ENCODE assay signal across 15 mouse cellular contexts in genomic region chr12:3389394-3389793, GRCm38 (mm10). TPM values are rescaled to one million over a fixed set of nuclear protein-coding genes. Genes with fewer than 3 reads are reported as not detected.
A peak's percentile ranks its signal among the peaks of the same experiment; 100 is the strongest.
DNase-seq lines count a peak whose midpoint lies in the region; ATAC-seq and TF ChIP-seq lines count a peak whose summit lies in the region.
"Had no signal": no experiment of that assay in that cellular context is flagged by ENCODE, and none has a peak within 500 bp of the region (broad histone marks: within the 10 kb centered on the region; RNA-seq: fewer than 3 reads in every experiment).

No protein-coding gene starts in this region.

- peak; percentile 83 for ATAC-seq in liver, embryonic 13.5 days (ENCODE audit: low read depth)
- no peak for ATAC-seq in hindbrain, embryonic 14.5 days (ENCODE audit: low FRiP score)

- H3K36me3 ChIP-seq in CH12.LX (replicated peaks in 1 of 2; ENCODE audit: control insufficient read depth in 1 of 2, insufficient read depth in 1 of 2, low read length in 1 of 2) = peaks cover 0 to 32% of the 10 kb centered on the region in 2 experiments
- no peaks in the 10 kb centered on the region for H3K36me3 ChIP-seq in liver, embryonic 13.5 days
- H3K36me3 ChIP-seq in hindbrain, embryonic 14.5 days (replicated peaks; ENCODE audit: control insufficient read depth, insufficient read depth) = peaks cover 89% of the 10 kb centered on the region

- no peak for TF ChIP-seq POLR2A in CH12.LX (IDR thresholded peaks at IDR 0.05; ENCODE audit: low read depth, low read length)

- in situ Hi-C loops in CH12.LX (cut with MboI; ENCODE audit: low pct_ligation_motif_present, low pct_unique_long_range_greater_than_20kb, low sequenced_read_pairs) = no loop called here

- TF ChIP-seq RAD21 in CH12.LX (IDR thresholded peaks at IDR 0.05; ENCODE audit: low read depth, low read length) = no peak

- H3K4me1 ChIP-seq in CH12.LX (ENCODE audit: control insufficient read depth in 1 of 2, insufficient read depth in 2 of 2) = peaks cover 9 to 24% of the 10 kb centered on the region in 2 experiments; a peak in 3 of 4 replicates
- H3K4me1 ChIP-seq in liver, embryonic 13.5 days (replicated peaks) = no peaks in the 10 kb centered on the region; the same call in 1 of the 2 replicates
- H3K4me1 ChIP-seq in hindbrain, embryonic 14.5 days (replicated peaks; ENCODE audit: control insufficient read depth, insufficient read depth, low read length) = 0 out of 2 replicates have a peak, but pooled peaks cover 9% of the 10 kb centered on the region

- no peaks in the 10 kb centered on the region for H3K27me3 ChIP-seq in CH12.LX (replicated peaks)
- H3K27me3 ChIP-seq in liver, embryonic 13.5 days = no peaks in the 10 kb centered on the region
- H3K27me3 ChIP-seq in hindbrain, embryonic 14.5 days (ENCODE audit: control insufficient read depth, insufficient read depth, low read length) = no peaks in the 10 kb centered on the region
- H3K27me3 ChIP-seq: embryonic facial prominence, embryonic 13.5 days had no signal

- no peak overlapping the region for H3K27ac ChIP-seq in CH12.LX (ENCODE audit: insufficient read depth, low read depth)
- no peak overlapping the region for H3K27ac ChIP-seq in liver, embryonic 13.5 days
- no peak overlapping the region for H3K27ac ChIP-seq in hindbrain, embryonic 14.5 days
- H3K27ac ChIP-seq: embryonic facial prominence, embryonic 13.5 days; hindbrain, embryonic 10.5 days; kidney, postnatal 0 days; left cerebral cortex, adult 2 months had no signal

- 70% methylated on average over 12 of the region's 12 CpGs for WGBS in liver, embryonic 13.5 days (ENCODE audit: insufficient replicate concordance)
- WGBS in hindbrain, embryonic 14.5 days = 95% methylated on average over 12 of the region's 12 CpGs

- no peak overlapping the region for H3K4me2 ChIP-seq in CH12.LX (ENCODE audit: insufficient read depth, low read depth, poor library complexity, severe bottlenecking)
- no peak overlapping the region for H3K4me2 ChIP-seq in liver, embryonic 13.5 days
- H3K4me2 ChIP-seq in hindbrain, embryonic 14.5 days (replicated peaks) = no peak overlapping the region
- H3K4me2 ChIP-seq: embryonic facial prominence, embryonic 13.5 days had no signal

- H3K79me2 ChIP-seq in CH12.LX (replicated peaks; ENCODE audit: control insufficient read depth, extremely low read depth, insufficient read depth, poor library complexity, severe bottlenecking) = no peaks in the 10 kb centered on the region

- peak; percentile 22 to 54 for DNase-seq in left cerebral cortex, postnatal 25 days (ENCODE audit: low spot score in 2 of 2)
- no peak for DNase-seq in left cerebral cortex, adult 11 months (ENCODE audit: low spot score)
- DNase-seq in CH12.LX (ENCODE audit: extremely low read depth) = peak; percentile 43
- DNase-seq in adrenal gland, adult 8-10 months = peak; percentile 88
- DNase-seq in liver, embryonic 13.5 days = peak; percentile 52
- no peak for DNase-seq in hindbrain, embryonic 14.5 days (ENCODE audit: low spot score)
- no peak for DNase-seq in thymus, postnatal 4 days
- no peak for DNase-seq in spleen, postnatal 10 days (ENCODE audit: low spot score in 2 of 2)
- DNase-seq: cerebellum, adult 9-11 months; lung, postnatal 10 days; thymus, postnatal 25 days had no signal

- H3K9ac ChIP-seq in CH12.LX (ENCODE audit: insufficient read depth, low read depth) = no peak overlapping the region
- H3K9ac ChIP-seq in liver, embryonic 13.5 days = no peak overlapping the region
- no peak overlapping the region for H3K9ac ChIP-seq in hindbrain, embryonic 14.5 days
- H3K9ac ChIP-seq: embryonic facial prominence, embryonic 13.5 days had no signal

- no peak for TF ChIP-seq CTCF in CH12.LX (conservative IDR thresholded peaks at IDR 0.05 in 1 of 2, IDR thresholded peaks at IDR 0.05 in 1 of 2; ENCODE audit: low read depth in 2 of 2, low read length in 2 of 2)

- intact Hi-C loops in left cerebral cortex, postnatal 25 days (cut with DNase I) = no loop called here

- no peak for TF ChIP-seq EP300 in CH12.LX (IDR thresholded peaks at IDR 0.05; ENCODE audit: low read length)

- no peak overlapping the region for H3K4me3 ChIP-seq in CH12.LX (replicated peaks in 1 of 3; ENCODE audit: low read depth in 2 of 3, low read length in 2 of 3, poor library complexity in 1 of 3)
- H3K4me3 ChIP-seq in liver, embryonic 13.5 days (replicated peaks) = no peak overlapping the region
- no peak overlapping the region for H3K4me3 ChIP-seq in hindbrain, embryonic 14.5 days (replicated peaks; ENCODE audit: low read length)
- H3K4me3 ChIP-seq: embryonic facial prominence, embryonic 13.5 days; hindbrain, embryonic 10.5 days; left cerebral cortex, adult 2 months had no signal

- no peaks in the 10 kb centered on the region for H3K9me3 ChIP-seq in CH12.LX (replicated peaks; ENCODE audit: low read length)
- no peaks in the 10 kb centered on the region for H3K9me3 ChIP-seq in liver, embryonic 13.5 days (replicated peaks)
- no peaks in the 10 kb centered on the region for H3K9me3 ChIP-seq in hindbrain, embryonic 14.5 days (ENCODE audit: control insufficient read depth, low read length)
- H3K9me3 ChIP-seq: embryonic facial prominence, embryonic 13.5 days had no signal

- dilution Hi-C loops in CH12.LX (cut with MboI; ENCODE audit: extremely low pct_ligation_motif_present, extremely low pct_unique_long_range_greater_than_20kb, low sequenced_read_pairs) = no loop called here

TF ChIP-seq in CH12.LX, 34 proteins besides CTCF, POLR2A, EP300 and RAD21:
- no peak for TF ChIP-seq ELF1 (IDR thresholded peaks at IDR 0.05; ENCODE audit: low read depth, low read length)
- no peak for TF ChIP-seq SIN3A (IDR thresholded peaks at IDR 0.05; ENCODE audit: low read length)
- TF ChIP-seq ZC3H11A (IDR thresholded peaks at IDR 0.05; ENCODE audit: low read depth, low read length) = no peak
- TF ChIP-seq MAFK (IDR thresholded peaks at IDR 0.05; ENCODE audit: insufficient replicate concordance, low read length) = 0 out of 2 replicates have a peak, but pooled peaks have one; percentile 44
- TF ChIP-seq USF2 (conservative IDR thresholded peaks at IDR 0.05; ENCODE audit: low read depth, low read length) = no peak
- 0 out of 2 replicates have a peak, but pooled peaks have one; percentile 13 for TF ChIP-seq BHLHE40 (IDR thresholded peaks at IDR 0.05; ENCODE audit: low read depth, low read length)

RNA-seq across cellular contexts. Expression of gene Kif3c, which starts 24.5 kb away (rescaled TPM):
- 100 to 1,000 TPM; 191 to 192 TPM for total RNA-seq in left cerebral cortex, postnatal 25 days (2021)
- total RNA-seq in CH12.LX (2012; rRNA removed) (3.6 and 5.5 TPM in 2 replicates), CH12.LX (2014; rRNA removed) (2.8 and 3.5 TPM in 2 replicates)
- polyA plus RNA-seq in CH12.LX (2012; ENCODE audit: insufficient read length, low read depth) = 5.7 and 5.9 TPM in 2 replicates
- 10 to 100 TPM; 32.7 to 53.6 (median 38.6) TPM for total RNA-seq in adrenal gland, adult 8-10 months (2022)
- 1.0 and 1.2 TPM in 2 replicates for polyA plus RNA-seq in liver, embryonic 13.5 days (2015; fragmentation: Nextera tagmentation; extraction: Ambion mirVana)
- polyA plus RNA-seq in hindbrain, embryonic 14.5 days (2014; fragmentation: Nextera tagmentation; extraction: Ambion mirVana) = 73.8 and 77.9 TPM in 2 replicates

RNA-seq across cellular contexts. Expression of gene Asxl2, which starts 37.3 kb away (rescaled TPM):
- 10 to 100 TPM; 26.2 to 28.8 TPM for total RNA-seq in left cerebral cortex, postnatal 25 days (2021)
- total RNA-seq in CH12.LX (2012; rRNA removed) = 15.2 and 17.2 TPM in 2 replicates
- 11.6 and 13.7 TPM in 2 replicates for total RNA-seq in CH12.LX (2014; rRNA removed)
- 17.1 and 18.9 TPM in 2 replicates for polyA plus RNA-seq in CH12.LX (2012; ENCODE audit: insufficient read length, low read depth)
- 10 to 100 TPM; 38.3 to 62.8 (median 44.5) TPM for total RNA-seq in adrenal gland, adult 8-10 months (2022)
- 9.6 and 12.3 TPM in 2 replicates for polyA plus RNA-seq in liver, embryonic 13.5 days (2015; fragmentation: Nextera tagmentation; extraction: Ambion mirVana)
- 11.8 and 12.4 TPM in 2 replicates for polyA plus RNA-seq in hindbrain, embryonic 14.5 days (2014; fragmentation: Nextera tagmentation; extraction: Ambion mirVana)

Comparison
In these comparisons a context has a peak if more than half of its experiments do, and no peak if none do; other contexts are left out.
1. DNase-seq: peak in left cerebral cortex, postnatal 25 days (2 of 2), CH12.LX (single experiment), adrenal gland, adult 8-10 months (single experiment) and liver, embryonic 13.5 days (single experiment); none in left cerebral cortex, adult 11 months (single experiment), hindbrain, embryonic 14.5 days (single experiment), thymus, postnatal 4 days (single experiment) and spleen, postnatal 10 days (0 of 2).
2. RNA of gene Kif3c, which starts 24.5 kb away (total RNA-seq): 191 to 192 TPM in left cerebral cortex, postnatal 25 days and 32.7 to 53.6 TPM in adrenal gland, adult 8-10 months; 2.8 to 5.5 TPM in CH12.LX; every median in the first group is over 4 times any median in the second.